Mouse (Mus musculus) gonadal fat pad, adult 2 months (tissue): ENCODE results near the gene Peli2. TPM values are rescaled to one million over a fixed set of nuclear protein-coding genes. Genes with fewer than 3 reads are reported as not detected.

Source experiments
- DNase-seq: peaks from one replicate; pipeline ENCODE4 v3.0.0-alpha.2; 2012; ENCODE audit warnings: low read depth
- polyA plus RNA-seq: library from polyadenylated mRNA; depleted of rRNA; stranded (reverse); fragments of >200 nt; gene quantifications from 2 replicates; pipeline ENCODE4 v1.2.3, GENCODE M21; 2012

Peli2 gene
- polyA plus RNA-seq, 1 experiment = 31.4 TPM

DNA sequence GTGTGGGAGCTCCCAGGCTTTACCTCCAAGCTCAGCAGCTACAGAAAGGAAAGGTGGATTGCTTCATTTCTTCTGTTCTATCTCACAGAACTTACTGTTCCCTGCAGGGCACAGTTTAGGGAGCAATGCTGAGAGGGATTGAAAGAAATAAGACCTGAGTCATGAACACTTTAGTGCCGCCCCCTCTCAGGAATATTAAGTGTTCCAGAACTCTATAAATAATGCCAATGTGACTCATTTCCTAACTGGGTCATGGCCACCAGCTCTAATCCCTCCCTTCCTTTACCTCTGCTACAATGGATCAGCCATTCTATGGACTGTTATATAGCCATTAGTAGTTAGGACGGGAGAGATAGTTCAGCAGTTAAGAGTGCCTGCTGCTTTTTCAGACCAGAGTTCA lies 168.0 kb downstream of the Peli2 start:
- DNase-seq = no peak

DNA sequence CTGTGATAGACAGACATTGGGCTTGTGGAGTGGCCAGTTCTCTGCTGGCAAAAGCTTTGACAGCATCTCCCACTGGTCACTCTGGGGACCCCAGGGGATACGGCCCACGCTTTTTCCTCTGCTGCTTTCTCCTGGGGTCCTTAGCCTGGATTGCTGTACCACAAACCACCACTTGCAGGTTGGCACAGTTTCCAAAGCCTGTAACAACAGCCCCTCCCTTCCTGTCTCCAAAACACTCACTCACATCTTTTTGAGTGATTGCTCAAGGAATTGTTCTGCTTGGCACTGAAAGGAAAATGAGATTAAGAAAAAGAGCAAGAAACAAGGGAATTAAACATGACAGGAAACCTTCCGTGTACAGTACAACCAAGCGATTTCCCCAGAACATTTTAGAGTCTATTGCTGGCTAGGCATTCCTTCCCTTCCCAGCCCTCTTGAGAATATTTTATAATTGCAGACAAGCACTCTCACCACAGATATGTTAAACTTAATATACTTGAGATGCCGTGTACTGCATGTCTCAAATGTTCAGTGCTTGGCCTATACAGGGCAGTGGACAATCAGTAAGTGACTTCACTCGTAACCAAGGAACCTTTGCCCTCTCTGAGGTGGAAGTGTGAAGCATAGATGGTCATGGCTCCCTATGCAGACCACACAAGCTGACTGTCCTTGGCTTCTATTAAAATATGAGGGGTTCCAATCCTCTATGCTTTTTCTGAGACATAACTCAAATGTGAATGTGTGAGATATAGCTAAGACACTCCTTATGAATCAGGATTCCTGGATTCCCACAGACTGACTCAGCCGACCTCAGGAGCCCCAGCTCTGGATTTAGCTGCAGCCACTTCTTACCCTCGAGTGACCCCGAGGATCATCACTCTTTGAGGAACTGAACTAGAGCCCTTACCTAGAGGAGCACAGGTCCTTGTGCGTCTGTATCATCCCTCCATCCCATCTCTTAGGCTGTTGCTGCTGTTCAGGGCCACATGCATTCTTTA lies 169.3 kb downstream of the Peli2 start:
- DNase-seq = no peak

DNA sequence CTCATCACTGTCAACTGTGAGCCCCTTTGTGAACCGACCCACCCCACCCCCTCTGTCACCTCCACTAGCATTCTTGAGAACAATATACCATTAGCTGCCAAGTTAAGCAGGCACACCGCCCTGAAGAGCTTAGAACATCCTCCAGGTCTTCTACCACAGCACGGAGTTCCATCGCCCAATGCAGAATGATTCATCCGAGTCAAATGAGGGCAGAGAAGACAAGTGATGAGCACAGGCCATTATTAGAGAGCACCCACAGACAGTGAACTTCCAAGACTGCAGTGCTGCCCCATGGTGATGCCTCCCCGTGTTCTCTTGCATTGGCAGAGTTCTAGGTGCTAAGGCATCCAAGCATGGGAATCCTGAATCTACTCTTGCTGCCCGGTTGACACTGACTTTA lies 172.9 kb downstream of the Peli2 start:
- no peak for DNase-seq

DNA sequence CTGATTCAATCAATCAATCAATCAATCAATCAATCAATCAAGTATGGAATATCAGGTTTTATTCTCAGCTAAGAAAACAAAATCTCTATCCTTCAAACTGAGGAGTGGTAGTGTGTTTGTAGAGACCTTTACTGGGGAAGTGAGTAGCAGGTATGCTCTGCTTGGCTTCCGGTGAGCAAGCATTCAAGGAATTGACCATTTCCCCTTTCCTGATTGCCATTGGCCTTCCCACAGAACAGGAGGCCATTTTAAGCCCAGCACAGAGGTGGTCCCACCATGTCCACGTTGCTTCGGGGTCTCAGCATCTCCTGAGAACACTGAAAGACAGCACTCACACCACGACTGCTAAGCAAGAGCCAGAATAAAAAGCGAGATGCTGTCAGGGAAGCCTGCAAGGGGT lies 174.8 kb downstream of the Peli2 start:
- no peak for DNase-seq

DNA sequence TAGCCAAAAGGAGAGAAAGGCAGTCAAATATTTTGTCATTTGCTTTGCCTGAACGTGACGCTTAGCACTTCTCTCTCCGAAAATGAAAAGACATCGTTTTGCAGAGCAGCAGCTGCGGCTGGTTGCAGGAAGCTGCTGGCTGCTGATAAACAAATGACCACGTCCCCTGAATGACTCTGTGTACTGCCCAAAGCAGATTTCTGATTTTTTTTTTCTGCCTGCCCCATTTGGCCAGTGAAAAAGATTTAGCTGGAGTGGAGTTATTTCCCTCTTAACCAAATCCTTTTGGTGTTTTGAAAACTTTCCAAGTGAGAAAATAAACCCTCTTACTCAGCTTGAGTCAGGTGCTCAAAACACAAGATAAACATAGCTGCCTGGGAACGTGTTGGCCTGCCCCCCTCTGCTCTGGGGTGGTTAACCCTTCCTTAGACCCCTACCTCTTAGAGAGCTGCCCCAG lies 175.2 kb downstream of the Peli2 start:
- DNase-seq = no peak

DNA sequence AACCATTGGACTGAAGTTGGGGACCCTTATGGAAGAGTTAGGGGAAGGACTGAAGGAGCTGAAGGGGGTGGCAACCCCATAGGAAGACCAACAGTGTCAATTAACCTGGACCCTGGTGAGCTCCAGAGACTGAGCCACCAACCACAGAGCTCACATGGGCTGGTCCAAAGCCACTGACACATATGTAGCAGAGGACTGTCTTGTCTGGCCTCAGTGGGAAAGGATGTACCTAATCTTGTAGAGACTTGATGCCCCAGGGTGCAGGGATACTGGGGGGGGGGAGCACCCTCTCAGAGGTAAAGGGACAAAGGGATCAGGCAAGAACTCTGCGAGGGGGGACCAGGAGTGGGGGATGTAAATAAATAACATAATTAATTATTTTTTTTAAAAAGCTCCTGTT lies 176.2 kb downstream of the Peli2 start:
- DNase-seq = no peak

DNA sequence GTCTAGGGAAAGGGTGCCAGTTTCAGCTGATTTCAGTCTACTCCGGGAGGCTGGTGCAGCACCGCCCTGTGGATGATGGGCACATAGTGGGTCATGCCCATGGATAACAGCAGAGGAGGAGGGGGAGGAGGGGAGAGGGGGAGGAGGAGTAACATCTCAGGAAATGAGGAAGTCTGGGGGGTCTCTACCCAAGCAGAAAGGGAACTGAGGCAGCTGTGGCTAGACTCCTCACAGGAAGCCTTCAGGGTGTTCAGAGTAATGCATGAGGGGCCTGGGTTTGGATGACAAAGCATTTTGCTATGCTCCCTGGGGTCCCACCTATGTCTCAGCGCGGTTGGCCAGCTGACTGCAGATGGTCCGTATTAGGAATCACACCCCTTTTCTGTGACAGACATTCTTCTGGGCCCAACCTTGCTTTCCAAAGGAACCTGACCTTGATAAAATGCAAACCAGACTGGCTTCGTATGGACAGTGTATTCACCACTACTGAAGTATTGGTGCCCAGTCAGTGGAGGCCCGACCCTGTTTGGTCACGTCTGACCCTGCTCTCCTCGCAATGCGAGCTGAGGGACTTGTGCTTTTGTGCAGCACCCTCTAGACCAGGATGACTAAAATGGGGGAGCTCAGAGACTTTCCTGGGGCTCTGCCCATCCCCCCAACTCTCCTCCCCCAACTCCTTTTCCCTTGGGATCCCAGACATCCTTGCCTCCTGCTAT lies 182.0 kb downstream of the Peli2 start:
- no peak for DNase-seq

DNA sequence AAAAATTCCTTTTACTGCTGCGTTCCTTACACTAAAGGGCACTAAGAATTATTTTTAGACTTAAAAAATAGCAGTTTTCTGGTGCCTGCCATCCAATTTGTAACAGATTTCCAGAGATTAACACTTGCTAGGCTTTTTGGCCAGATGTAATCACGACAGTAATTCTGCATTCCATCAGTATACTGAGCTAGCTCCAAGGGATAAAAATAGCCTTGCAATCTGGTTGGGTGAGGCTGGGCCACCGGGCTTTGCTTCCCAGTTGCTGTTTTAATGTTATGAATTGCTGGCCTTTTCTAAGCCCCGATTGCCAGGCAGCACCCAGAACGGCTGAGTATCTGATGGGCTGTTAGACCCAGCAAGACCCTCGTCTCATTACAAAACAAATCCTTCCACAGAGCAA lies 182.6 kb downstream of the Peli2 start:
- DNase-seq = no peak

DNA sequence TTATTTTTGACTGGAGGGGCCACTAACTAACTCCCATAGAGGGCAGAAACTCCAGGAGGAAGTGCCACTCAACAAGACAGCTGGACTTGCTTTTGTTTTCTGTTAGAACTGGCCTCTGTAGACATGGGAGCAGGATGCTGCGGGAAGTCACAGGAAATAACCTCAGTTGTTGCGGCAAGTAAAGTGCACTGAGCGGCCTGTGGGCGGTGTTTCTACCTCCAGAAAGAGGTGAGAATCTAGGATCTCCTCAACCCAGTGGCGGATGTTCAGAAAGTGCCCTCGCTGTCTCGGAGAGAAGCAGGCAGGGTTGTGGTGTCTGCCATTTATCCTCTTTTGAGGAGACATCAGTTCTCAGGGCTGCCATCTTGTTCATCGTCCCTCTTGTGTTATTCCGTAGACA lies 183.2 kb downstream of the Peli2 start:
- no peak for DNase-seq

DNA sequence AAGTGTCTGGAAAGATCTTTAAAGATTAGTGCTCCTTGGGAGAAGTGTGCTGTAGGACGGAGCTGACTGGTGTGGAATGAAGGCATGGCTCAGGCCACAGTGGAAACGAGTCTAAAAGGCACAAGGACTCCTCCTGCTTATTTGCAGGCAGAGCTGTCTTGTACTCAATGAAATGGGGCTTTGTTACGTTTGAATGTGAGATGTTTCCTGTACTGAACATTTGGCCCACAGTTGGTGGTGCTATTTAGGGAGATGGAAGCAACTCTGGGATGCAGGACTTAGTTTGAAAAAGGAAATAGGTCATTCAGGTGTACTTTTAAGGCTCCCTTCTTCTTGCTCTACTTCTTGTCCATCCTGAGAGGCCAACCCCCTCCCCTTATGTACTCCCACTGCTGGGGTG lies 192.6 kb downstream of the Peli2 start:
- no peak for DNase-seq

DNA sequence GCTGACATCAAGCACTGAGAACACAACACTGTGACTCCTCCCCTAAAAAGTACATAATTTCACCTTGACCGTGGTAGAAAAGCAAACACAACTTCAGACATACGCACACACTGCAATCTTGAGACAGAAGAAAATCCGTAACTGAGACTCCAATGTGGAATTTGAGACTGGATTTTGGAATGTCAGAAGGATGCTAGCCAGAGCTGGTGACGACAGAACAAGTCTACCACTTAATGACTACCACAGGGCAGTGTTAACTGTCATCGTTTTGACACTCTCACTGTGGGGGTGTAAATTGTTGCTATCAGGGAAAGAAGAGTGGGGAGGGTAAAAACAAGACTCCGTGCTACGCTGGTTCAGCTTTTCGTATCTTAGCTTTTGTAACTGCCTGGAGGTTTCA lies 195.8 kb downstream of the Peli2 start:
- DNase-seq = no peak

DNA sequence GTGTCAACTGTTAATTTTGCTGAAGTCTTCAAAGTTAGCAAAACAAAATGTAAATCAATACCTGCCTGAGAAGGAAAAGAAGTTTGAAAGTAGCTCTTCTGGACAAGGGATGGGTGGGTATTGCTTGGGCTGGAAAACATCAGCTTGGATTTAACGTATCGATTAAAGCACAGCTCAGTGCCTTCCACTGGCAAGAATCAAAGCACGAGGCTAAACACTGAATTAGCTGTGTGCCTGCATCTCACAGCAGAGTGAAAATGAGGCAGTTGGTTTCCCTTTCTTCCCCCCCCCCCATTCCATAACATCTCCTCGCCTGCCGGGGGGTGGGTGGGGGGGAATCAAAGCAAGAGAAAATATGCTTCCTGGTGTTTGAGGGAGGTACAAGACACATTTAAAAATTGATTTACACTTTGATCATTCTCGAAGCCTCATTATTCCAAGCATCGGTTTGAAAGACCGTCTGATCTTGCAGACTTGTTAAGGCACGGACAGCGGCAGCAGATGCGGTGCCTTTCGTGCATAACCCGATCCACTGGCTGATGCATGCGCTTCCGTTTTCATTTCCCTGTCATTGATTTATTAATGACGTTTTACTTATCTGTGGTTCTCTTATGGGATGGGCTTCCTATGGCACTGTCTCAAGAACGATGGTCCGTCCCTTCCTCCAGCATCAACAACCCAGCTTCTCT lies 203.3 kb downstream of the Peli2 start:
- no peak for DNase-seq

DNA sequence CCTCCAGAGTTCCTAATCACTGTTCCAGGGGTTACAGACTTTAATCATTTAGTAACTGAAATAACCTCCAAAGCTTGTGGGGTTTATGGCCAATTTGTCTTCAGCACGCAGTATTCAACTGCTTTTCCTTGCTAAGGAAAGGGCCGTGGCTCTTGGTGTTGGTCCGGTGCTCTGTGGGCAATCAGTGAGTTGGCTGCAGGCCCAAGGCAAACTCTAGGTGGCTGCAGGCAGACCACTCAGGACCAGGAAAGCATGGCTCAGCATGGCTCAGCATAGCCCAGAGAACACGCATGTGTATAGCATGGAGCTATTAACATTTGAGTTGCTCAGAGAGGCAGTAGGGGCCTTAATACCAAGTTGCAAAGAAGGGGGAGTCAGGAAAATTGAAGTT lies 203.8 kb downstream of the Peli2 start:
- no peak for DNase-seq

DNA sequence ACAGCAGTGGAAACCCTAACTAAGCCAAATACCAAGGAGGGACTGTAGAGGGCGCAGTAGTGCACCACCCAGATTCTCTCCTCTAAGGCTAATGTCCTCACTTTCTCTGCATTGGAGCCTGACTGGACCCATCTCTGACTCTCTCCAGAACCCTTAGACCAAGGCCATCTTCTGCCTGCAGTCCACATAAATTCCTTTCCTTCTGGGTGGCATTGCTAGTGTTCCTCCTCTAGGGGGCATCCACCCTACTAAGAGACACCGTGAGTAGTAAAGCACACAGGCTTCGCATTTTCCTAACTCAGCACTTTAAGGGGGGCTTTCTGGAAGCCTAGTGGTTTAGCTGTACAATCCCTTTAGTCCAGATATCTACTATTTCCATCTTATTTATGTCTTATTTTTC lies 207.1 kb downstream of the Peli2 start:
- DNase-seq = no peak

DNA sequence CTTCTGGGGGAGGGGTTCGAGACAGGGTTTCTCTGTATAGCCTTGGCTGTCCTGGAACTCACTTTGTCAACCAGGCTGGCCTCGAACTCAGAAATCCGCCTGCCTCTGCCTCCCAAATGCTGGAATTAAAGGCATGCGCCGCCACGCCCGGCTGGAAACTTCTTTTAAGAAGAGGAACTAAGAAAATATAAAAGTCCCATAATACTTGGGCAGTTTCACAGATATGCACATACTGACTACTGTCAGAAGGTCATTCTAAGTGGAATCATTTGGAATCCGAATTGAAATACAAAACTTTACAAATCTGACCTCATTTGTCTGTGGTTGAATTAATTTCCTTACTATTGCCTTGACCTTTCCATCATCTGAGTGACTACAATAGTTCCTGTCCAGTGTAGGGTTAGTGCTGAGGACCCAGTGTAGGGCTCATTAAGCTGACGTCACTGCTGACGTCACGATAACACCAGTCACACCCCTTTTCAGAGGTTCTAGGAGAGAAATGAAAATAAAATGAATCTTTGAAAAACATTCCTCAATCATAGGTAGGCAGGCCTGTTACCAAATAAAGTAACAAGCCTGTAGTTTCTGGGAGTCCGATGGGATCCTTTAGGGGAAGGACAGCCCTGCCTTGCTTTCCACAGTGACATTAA lies 209.2 kb downstream of the Peli2 start:
- no peak for DNase-seq
